7 mouse cellular contexts compared by ENCODE assay signal in the genomic region with DNA sequence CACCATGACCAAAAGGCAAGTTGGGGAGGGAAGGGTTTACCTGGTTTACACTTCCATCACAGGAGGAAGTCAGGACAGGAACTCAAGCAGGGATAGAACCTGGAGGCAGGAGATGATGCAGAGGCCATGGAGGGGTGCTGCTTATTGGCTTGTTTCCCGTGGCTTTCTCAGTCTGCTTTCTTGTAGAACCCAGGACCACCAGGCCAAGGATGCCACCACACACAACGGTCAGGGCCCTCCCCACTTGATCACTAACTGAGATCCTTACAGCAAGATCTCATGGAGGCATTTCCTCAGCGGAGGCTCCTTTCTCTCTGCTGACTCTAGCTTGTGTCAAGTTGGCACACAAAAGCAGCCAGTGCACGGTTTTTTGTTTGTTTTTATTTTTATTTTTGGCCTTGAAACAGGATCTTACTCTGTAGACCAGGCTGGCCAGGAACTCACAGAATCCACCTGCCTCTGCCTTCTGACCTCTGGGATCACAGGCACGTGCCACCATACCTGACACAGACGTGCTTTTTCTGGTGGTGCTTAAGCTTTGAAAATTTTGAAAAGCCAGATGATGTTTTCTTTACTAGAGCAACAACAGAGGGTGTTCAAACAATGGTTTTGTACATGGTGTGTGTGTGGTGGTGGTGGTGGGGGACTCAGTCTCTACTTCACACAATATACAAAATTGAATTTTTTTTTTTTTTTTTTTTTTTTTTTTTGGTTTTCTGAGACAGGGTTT. TPM values are rescaled to one million over a fixed set of nuclear protein-coding genes. Genes with fewer than 3 reads are reported as not detected.
DNase-seq lines count a peak whose midpoint lies in the region; ATAC-seq and TF ChIP-seq lines count a peak whose summit lies in the region.

TSS of gene Mpp3 (minus strand) at position 375 of the 730 bp plus-strand sequence.

- no peaks in the 10 kb centered on the region for H3K27me3 ChIP-seq in lung, embryonic 14.5 days (ENCODE audit: insufficient read depth, low read length)
- H3K27me3 ChIP-seq in forebrain, embryonic 15.5 days = no peaks in the 10 kb centered on the region
- 0 out of 2 replicates have a peak, but pooled peaks cover 9% of the 10 kb centered on the region for H3K27me3 ChIP-seq in intestine, postnatal 0 days (replicated peaks; ENCODE audit: control insufficient read depth, insufficient read depth, low read length)
- H3K27me3 ChIP-seq in midbrain, embryonic 16.5 days (ENCODE audit: control insufficient read depth, insufficient read depth, low read depth, low read length) = no peaks in the 10 kb centered on the region

- no peak for TF ChIP-seq CTCF in lung, embryonic 14.5 days (IDR thresholded peaks at IDR 0.05; ENCODE audit: low read depth)
- no peak for TF ChIP-seq CTCF in intestine, postnatal 0 days (IDR thresholded peaks at IDR 0.05; ENCODE audit: low read depth)

- peak within 1 kb of the TSS; percentile 66 for H3K4me3 ChIP-seq in lung, embryonic 14.5 days (ENCODE audit: low read depth, low read length)
- peak within 1 kb of the TSS; percentile 67 for H3K4me3 ChIP-seq in forebrain, embryonic 15.5 days
- peak within 1 kb of the TSS; percentile 60 for H3K4me3 ChIP-seq in intestine, postnatal 0 days (ENCODE audit: low read depth, low read length)
- H3K4me3 ChIP-seq in midbrain, embryonic 16.5 days (ENCODE audit: low read depth, low read length) = peak within 1 kb of the TSS; percentile 66

- H3K27ac ChIP-seq in lung, embryonic 14.5 days (ENCODE audit: low read depth) = no peak within 1 kb of the TSS
- peak within 1 kb of the TSS; percentile 91 for H3K27ac ChIP-seq in forebrain, embryonic 15.5 days (replicated peaks)
- H3K27ac ChIP-seq in intestine, postnatal 0 days (ENCODE audit: low read depth, low read length) = no peak within 1 kb of the TSS
- H3K27ac ChIP-seq in midbrain, embryonic 16.5 days (ENCODE audit: low read length) = peak within 1 kb of the TSS; percentile 86

- peaks cover 5% of the 10 kb centered on the region; the same call in 1 of the 2 replicates for H3K4me1 ChIP-seq in lung, embryonic 14.5 days (ENCODE audit: insufficient read depth)
- H3K4me1 ChIP-seq in forebrain, embryonic 15.5 days = peaks cover 37% of the 10 kb centered on the region
- H3K4me1 ChIP-seq in intestine, postnatal 0 days (replicated peaks; ENCODE audit: control insufficient read depth, insufficient read depth, low read length) = no peaks in the 10 kb centered on the region; the same call in 1 of the 2 replicates
- peaks cover 25% of the 10 kb centered on the region for H3K4me1 ChIP-seq in midbrain, embryonic 16.5 days (ENCODE audit: control insufficient read depth, insufficient read depth, low read length)

- no peak for DNase-seq in lung, embryonic 14.5 days
- DNase-seq in lung, postnatal 4 days = no peak
- no peak for DNase-seq in ovary, postnatal 10 days (ENCODE audit: low spot score)

- no peak for ATAC-seq in lung, embryonic 14.5 days (ENCODE audit: insufficient read depth)
- ATAC-seq in forebrain, embryonic 15.5 days (replicated peaks) = no peak
- ATAC-seq in intestine, postnatal 0 days = no peak
- no peak for ATAC-seq in midbrain, embryonic 16.5 days
- ATAC-seq in inflammation-experienced regulatory T-cells, adult 6 months = no peak

- H3K36me3 ChIP-seq in lung, embryonic 14.5 days (ENCODE audit: insufficient read depth) = no peaks in the 10 kb centered on the region
- H3K36me3 ChIP-seq in forebrain, embryonic 15.5 days = 0 out of 2 replicates have a peak, but pooled peaks cover under 1% of the 10 kb centered on the region
- H3K36me3 ChIP-seq in intestine, postnatal 0 days (ENCODE audit: control insufficient read depth, insufficient read depth) = no peaks in the 10 kb centered on the region
- no peaks in the 10 kb centered on the region; the same call in 1 of the 2 replicates for H3K36me3 ChIP-seq in midbrain, embryonic 16.5 days (ENCODE audit: control insufficient read depth, insufficient read depth, low read length)

- H3K9ac ChIP-seq in lung, embryonic 14.5 days = peak within 1 kb of the TSS; percentile 62
- H3K9ac ChIP-seq in forebrain, embryonic 15.5 days (replicated peaks) = peak within 1 kb of the TSS; percentile 77
- peak within 1 kb of the TSS; percentile 58; the same call in 1 of the 2 replicates for H3K9ac ChIP-seq in intestine, postnatal 0 days (ENCODE audit: low read depth, low read length)
- H3K9ac ChIP-seq in midbrain, embryonic 16.5 days (ENCODE audit: low read depth, low read length) = peak within 1 kb of the TSS; percentile 83

- WGBS in lung, embryonic 14.5 days = 58% methylated on average over 6 of the region's 6 CpGs
- 64% methylated on average over 6 of the region's 6 CpGs for WGBS in forebrain, embryonic 15.5 days
- 83% methylated on average over 6 of the region's 6 CpGs for WGBS in intestine, postnatal 0 days
- WGBS in midbrain, embryonic 16.5 days = 73% methylated on average over 6 of the region's 6 CpGs

- H3K9me3 ChIP-seq in lung, embryonic 14.5 days (ENCODE audit: low read depth, low read length) = no peaks in the 10 kb centered on the region
- H3K9me3 ChIP-seq in forebrain, embryonic 15.5 days = no peaks in the 10 kb centered on the region
- H3K9me3 ChIP-seq in intestine, postnatal 0 days (ENCODE audit: control insufficient read depth) = no peaks in the 10 kb centered on the region
- H3K9me3 ChIP-seq in midbrain, embryonic 16.5 days (replicated peaks; ENCODE audit: control insufficient read depth, low read length, poor library complexity, severe bottlenecking) = no peaks in the 10 kb centered on the region

- peak within 1 kb of the TSS; percentile 97 for H3K4me2 ChIP-seq in lung, embryonic 14.5 days
- H3K4me2 ChIP-seq in forebrain, embryonic 15.5 days (replicated peaks) = peak within 1 kb of the TSS; percentile 70
- H3K4me2 ChIP-seq in intestine, postnatal 0 days (replicated peaks; ENCODE audit: low read depth) = peak within 1 kb of the TSS; percentile 94
- peak within 1 kb of the TSS; percentile 68 for H3K4me2 ChIP-seq in midbrain, embryonic 16.5 days (ENCODE audit: low read length)

RNA-seq across cellular contexts. Expression of gene Mpp3, which starts in this region (rescaled TPM):
- polyA plus RNA-seq in lung, embryonic 14.5 days (2014; fragmentation: Nextera tagmentation; extraction: Ambion mirVana) = 4.0 and 4.9 TPM in 2 replicates
- polyA plus RNA-seq in forebrain, embryonic 15.5 days (2015; fragmentation: Nextera tagmentation; extraction: Ambion mirVana) = 46.2 and 48.5 TPM in 2 replicates
- polyA plus RNA-seq in intestine, postnatal 0 days (2015; fragmentation: Nextera tagmentation; extraction: Ambion mirVana) = 8.1 and 8.6 TPM in 2 replicates
- 57.4 and 64.6 TPM in 2 replicates for polyA plus RNA-seq in midbrain, embryonic 16.5 days (2015; fragmentation: Nextera tagmentation; extraction: Ambion mirVana)
- under 1 TPM in 1 of 3 experiments, not detected in 2; 0.25 TPM for polyA plus RNA-seq in inflammation-experienced regulatory T-cells, adult 6 months (2017; shearing (Covaris generic))

Comparison
In these comparisons a context has a peak if more than half of its experiments do, and no peak if none do; other contexts are left out.
1. H3K27ac ChIP-seq: peak in forebrain, embryonic 15.5 days (single experiment) and midbrain, embryonic 16.5 days (single experiment); none in lung, embryonic 14.5 days (single experiment) and intestine, postnatal 0 days (single experiment).
2. Peak in every context shown above with its lines, with median percentiles within 50 percentile points of each other: H3K4me2 ChIP-seq, H3K4me3 ChIP-seq and H3K9ac ChIP-seq.